Mouse (Mus musculus) heart, embryonic 14.5 days (tissue): Measurements from ENCODE around the gene Pate2. TPM values are rescaled to one million over a fixed set of nuclear protein-coding genes. Genes with fewer than 3 reads are reported as not detected.

Experiments
- ATAC-seq: fragments of 200-750 bp; cut with Nextera tagmentation; 2 replicates; pipeline ENCODE4 v1.8.0; 2017; ENCODE audit warnings: low read depth, moderate TSS enrichment; ENCODE audit not compliant: insufficient number of reproducible peaks, insufficient read depth, low FRiP score
- H3K27ac ChIP-seq, 2 experiments: fragments of 200-500 bp in 1 of 2; fragments of 300-500 bp in 1 of 2; sonication (generic) in 1 of 2; replicated peaks in 1 of 2; 2 replicates each; pipeline ENCODE4 v1.5.1; 2012 to 2014; ENCODE audit warnings: low read depth in 2 of 2, low read length in 2 of 2, control low read depth in 1 of 2, mild to moderate bottlenecking in 1 of 2, mixed read lengths in 1 of 2; ENCODE audit not compliant: control insufficient read depth in 1 of 2, insufficient read depth in 1 of 2
- H3K27me3 ChIP-seq: fragments of 300-500 bp; sonication (generic); 2 replicates; pipeline ENCODE4 v1.6.1; 2014; ENCODE audit warnings: mild to moderate bottlenecking, low read length, control low read depth; ENCODE audit not compliant: control insufficient read depth, insufficient read depth
- H3K36me3 ChIP-seq: fragments of 300-500 bp; sonication (generic); 2 replicates; pipeline ENCODE4 v1.6.1; 2014; ENCODE audit warnings: mild to moderate bottlenecking, control low read depth, low read length, mixed read lengths; ENCODE audit not compliant: control insufficient read depth, insufficient read depth
- H3K4me1 ChIP-seq, 2 experiments: fragments of 200-500 bp in 1 of 2; fragments of 300-500 bp in 1 of 2; sonication (generic) in 1 of 2; 2 replicates each; pipeline ENCODE4 v1.6.1; 2012 to 2014; ENCODE audit warnings: low read length in 2 of 2, control low read depth in 1 of 2, mixed read lengths in 1 of 2; ENCODE audit not compliant: control insufficient read depth in 2 of 2, insufficient read depth in 2 of 2
- H3K4me2 ChIP-seq: fragments of 300-500 bp; sonication (generic); 2 replicates; pipeline ENCODE4 v1.6.1; 2014; ENCODE audit warnings: mild to moderate bottlenecking, low read length
- H3K4me3 ChIP-seq, 2 experiments: fragments of 200-500 bp in 1 of 2; fragments of 300-500 bp in 1 of 2; sonication (generic) in 1 of 2; 2 replicates each; pipeline ENCODE4 v1.5.1; 2012 to 2014; ENCODE audit warnings: low read length in 2 of 2, mild to moderate bottlenecking in 2 of 2, control low read depth in 1 of 2, low read depth in 1 of 2, moderate library complexity in 1 of 2; ENCODE audit not compliant: control insufficient read depth in 1 of 2, insufficient read depth in 1 of 2
- H3K9ac ChIP-seq: fragments of 300-500 bp; sonication (generic); 2 replicates; pipeline ENCODE4 v1.6.1; 2014; ENCODE audit warnings: mild to moderate bottlenecking, low read length
- H3K9me3 ChIP-seq: fragments of 300-500 bp; sonication (generic); 2 replicates; pipeline ENCODE4 v1.6.1; 2016; ENCODE audit warnings: low read length, control low read depth; ENCODE audit not compliant: control insufficient read depth
- WGBS: fragments of 180-500 bp; shearing (Covaris S2); extraction: QIAGEN DNeasy Blood & Tissue Kit; methylation state at CpG from one replicate; pipeline ENCODE4 v1.1.7; 2014; 5-methylcytosine and 5-hydroxymethylcytosine counted together
- polyA plus RNA-seq: library from polyadenylated mRNA; unstranded; fragments of >200 nt; fragmentation: Nextera tagmentation; extraction: Ambion mirVana; gene quantifications from 2 replicates; pipeline ENCODE4 v1.2.1, GENCODE M21; 2014

Gene Pate2
- polyA plus RNA-seq, 1 experiment from 2014 or later = 0.28 TPM

DNA sequence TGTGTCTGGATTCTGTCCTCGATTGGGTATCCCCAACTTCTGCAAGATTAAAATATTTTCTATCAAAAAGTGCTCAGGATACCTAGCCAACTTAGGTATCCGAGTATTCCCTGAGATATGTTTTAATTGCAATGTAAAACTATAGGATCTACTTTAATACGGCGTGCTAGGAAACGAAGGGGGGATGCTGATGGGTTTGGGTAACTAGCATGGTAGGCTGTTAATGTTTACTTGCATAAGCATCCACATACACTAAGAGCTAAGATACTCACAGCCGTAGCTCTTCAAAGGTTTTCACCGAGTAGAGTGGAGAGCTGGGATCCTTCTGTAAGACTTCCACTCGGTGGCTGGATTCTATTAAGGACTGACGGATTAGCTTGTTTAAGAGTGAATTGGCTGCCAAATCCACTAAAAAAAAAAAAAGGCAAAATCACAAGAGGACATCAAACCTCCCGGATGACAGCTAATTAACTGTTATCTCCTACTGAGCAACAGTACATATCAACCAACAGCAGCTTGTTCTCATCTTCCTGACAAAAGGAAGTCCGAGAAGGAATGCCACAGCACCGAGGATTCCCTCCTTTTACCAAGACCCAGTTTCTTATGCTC, 13.5 kb upstream of the Pate2 start:
- ATAC-seq = no peak
- 46% methylated on average over 12 of the region's 12 CpGs for WGBS
- H3K9me3 ChIP-seq = no peaks in the 10 kb centered on the region

DNA sequence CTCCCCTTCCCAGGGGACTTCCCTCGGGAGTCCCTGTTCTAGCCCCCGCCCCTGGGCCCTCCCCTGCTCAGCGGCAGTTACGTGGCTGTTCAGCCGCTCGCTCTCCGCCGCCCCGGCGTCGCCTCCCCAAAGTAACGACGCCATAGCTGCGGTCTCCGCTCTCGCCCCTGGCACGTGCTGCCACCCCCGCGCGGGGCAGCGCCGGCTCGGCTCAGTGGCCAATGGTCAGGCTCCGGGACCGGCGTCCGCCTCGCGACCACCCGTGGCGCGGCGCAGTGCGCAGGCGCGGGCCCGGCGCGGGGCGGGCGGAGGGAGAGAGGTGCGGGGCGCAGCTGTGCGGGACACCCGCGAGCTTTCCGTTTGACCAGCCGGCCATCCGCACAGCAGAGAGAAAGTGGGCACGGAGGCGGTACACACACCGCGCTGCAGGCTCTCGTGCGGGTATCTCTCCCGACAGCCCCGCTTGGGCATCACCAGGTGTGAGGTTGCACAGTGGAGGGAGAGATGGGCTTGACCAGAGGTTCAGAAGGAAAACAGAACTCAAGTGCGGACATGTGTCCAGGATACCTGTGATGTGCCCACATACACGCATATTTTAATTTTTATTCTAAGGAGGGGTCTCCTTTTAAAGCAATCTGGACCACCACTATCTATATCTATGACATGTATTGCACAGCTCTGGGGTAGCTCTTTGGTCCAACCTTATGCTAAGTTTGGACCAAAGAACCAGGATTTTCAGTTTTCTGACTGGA, 11.7 kb upstream of the Pate2 start, which contains the start of the genes Ddx25 and Pus3:
TSS of gene Ddx25 (minus strand) at position 272 of the 752 bp plus-strand sequence.
TSS of gene Pus3 (plus strand) at position 339 of the 752 bp plus-strand sequence.
- H3K36me3 ChIP-seq = peaks cover 23% of the 10 kb centered on the region
- H3K27ac ChIP-seq = peak within 1 kb of the TSS; percentile 66 to 84
- H3K9ac ChIP-seq = peak within 1 kb of the TSS; percentile 76
- H3K9me3 ChIP-seq = no peaks in the 10 kb centered on the region
- peaks cover 10% of the 10 kb centered on the region for H3K27me3 ChIP-seq
- peak within 1 kb of the TSS; percentile 83 for H3K4me3 ChIP-seq
- peak; percentile 61 for ATAC-seq
- H3K4me1 ChIP-seq = peaks cover 11 to 20% of the 10 kb centered on the region in 2 experiments
- under 1% methylated on average over 58 of the region's 59 CpGs for WGBS
- H3K4me2 ChIP-seq = peak within 1 kb of the TSS; percentile 99

More for the DNA sequence above, 13.5 kb upstream of the Pate2 start:
- no peak overlapping the region for H3K27ac ChIP-seq
- H3K9ac ChIP-seq = no peak overlapping the region
- no peak overlapping the region for H3K4me2 ChIP-seq
- peaks cover 8% of the 10 kb centered on the region for H3K36me3 ChIP-seq
- H3K4me1 ChIP-seq = peaks cover 11 to 23% of the 10 kb centered on the region in 2 experiments
- no peak overlapping the region for H3K4me3 ChIP-seq
- peaks cover 10% of the 10 kb centered on the region for H3K27me3 ChIP-seq

DNA sequence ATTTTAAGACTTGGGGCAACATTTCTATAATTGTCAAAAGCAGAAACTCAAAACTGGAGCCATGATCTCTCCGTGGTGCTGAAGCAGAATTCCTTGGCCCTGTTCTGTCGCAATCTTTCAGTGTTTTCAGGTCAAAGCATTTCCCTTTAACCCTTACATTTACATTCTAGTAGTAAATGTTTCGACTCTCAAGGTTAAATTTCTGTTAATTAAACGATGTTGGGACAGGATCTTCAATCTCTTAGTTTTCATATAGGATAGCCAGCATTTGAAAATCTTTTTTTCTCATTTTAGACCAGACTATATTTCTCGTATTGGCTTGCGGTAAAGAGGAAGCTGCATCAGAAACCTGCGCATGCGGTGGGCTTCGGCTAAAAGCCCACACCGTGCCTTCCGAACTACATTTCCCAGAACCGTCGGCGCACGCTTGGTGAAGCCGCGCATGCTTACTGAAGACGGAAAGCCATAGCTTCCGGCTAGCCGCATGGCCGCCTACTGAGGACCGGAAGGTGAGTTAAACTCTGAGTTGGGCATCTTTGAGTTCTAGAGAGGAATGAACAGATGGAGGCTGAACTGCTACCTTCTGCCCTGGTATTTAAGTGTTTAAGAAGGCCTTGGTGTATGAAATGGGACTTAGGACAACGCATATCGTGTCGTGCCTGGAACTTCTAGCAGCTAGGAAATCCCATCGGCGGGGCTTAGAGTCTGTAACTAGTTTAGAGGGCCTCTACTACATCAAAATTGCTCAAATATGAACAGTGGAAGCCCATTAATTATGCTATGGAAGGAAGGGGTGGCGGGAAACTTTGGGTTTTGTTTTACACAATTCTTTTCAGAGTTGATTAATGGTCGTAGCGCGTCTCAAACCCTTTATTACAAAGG, 10.8 kb upstream of the Pate2 start:
- ATAC-seq = peak; percentile 68; the same call in 1 of the 2 replicates
- H3K9ac ChIP-seq = peak overlapping the region; percentile 76
- H3K4me3 ChIP-seq = peak overlapping the region; percentile 83
- 3% methylated on average over 31 of the region's 31 CpGs for WGBS
- H3K27me3 ChIP-seq = peaks cover 10% of the 10 kb centered on the region
- H3K9me3 ChIP-seq = no peaks in the 10 kb centered on the region
- peaks cover 6 to 15% of the 10 kb centered on the region in 2 experiments; a peak in 3 of 4 replicates for H3K4me1 ChIP-seq
- peak overlapping the region; percentile 66 to 84 for H3K27ac ChIP-seq
- H3K4me2 ChIP-seq = peak overlapping the region; percentile 99
- H3K36me3 ChIP-seq = peaks cover 27% of the 10 kb centered on the region

DNA sequence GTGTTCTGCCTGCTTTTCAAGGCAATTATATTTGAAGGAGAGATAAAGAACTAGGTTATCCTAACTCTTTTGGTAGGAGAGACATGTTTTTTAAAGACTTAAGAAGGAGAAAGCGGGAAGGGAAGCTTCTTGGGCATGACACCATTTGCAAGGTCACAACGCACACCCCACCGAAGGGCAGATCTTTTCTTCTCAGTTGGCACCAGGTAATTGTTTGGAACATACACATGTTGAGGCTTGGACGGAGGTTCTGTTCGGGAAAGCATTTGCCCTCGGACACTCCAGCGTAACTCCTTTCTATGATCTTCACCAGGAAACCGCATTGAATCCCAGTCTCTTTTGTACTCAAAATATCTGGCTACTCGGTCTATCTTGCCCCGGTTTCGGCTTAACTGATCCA, 9.0 kb upstream of the Pate2 start:
- Histone ChIP-seq H3K4me1 (peaks cover 6 to 22% of the 10 kb centered on the region in 2 experiments; a peak in 3 of 4 replicates), H3K9ac (no peak overlapping the region), H3K4me2 (no peak overlapping the region), H3K36me3 (peaks cover 39% of the 10 kb centered on the region), H3K9me3 (no peaks in the 10 kb centered on the region), H3K4me3 (no peak overlapping the region), H3K27ac (no peak overlapping the region), H3K27me3 (peaks cover 10% of the 10 kb centered on the region)
- WGBS = 94% methylated on average over 11 of the region's 11 CpGs
- ATAC-seq = no peak

DNA sequence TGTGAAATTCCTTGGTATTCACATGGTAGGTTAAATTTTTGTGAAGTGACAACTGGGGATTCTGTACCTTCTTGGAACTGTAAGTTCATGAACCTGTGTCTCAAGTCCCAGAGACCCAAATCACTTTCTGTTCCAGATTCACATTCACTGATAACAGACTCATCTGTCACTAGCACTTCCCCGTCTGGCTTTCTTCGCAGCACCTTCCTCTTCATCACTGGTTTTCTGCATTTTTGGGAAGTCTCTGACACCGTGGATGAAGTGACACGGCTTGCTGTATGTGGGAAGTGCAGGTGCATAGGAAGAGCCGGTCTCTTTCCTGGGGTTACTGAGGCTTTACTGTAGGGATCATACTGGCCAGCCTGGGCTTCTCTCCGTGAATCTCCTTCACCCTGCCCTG, 8.5 kb upstream of the Pate2 start:
- Histone ChIP-seq H3K4me2 (no peak overlapping the region), H3K27me3 (peaks cover 9% of the 10 kb centered on the region), H3K27ac (no peak overlapping the region), H3K4me3 (no peak overlapping the region), H3K4me1 (peaks cover 6 to 22% of the 10 kb centered on the region in 2 experiments; a peak in 3 of 4 replicates), H3K36me3 (peaks cover 44% of the 10 kb centered on the region), H3K9ac (no peak overlapping the region), H3K9me3 (no peaks in the 10 kb centered on the region)
- ATAC-seq = no peak
- 82% methylated on average over 6 of the region's 6 CpGs for WGBS

DNA sequence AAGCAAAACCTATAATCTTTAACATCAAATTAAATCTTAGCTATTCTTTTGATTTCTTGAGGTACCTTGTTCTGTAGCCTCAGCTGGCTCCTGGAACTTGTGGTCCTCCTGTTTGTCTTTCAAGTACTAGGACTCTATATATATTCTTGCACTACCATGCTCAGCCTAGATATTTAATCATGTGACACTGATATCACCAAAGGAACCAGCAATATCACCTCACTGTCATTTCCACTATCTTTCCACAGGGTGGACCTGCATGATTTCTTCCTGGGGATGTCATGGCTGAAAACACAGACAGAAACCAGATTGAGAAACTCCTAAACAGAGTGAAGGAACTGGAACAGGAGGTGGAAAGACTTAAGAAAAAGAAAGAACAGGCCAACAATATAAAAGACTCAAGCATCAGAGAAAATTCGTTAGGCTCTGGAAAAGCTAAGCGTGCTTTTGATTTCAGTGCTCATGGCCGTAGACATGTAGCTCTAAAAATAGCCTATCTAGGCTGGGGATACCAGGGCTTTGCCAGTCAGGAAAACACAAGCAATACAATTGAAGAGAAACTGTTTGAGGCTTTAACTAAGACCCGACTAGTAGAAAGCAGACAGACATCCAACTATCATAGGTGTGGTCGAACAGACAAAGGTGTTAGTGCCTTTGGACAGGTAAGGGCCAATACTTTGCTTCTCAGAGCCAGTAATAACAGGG, 5.4 kb upstream of the Pate2 start:
- no peaks in the 10 kb centered on the region for H3K27me3 ChIP-seq
- peak overlapping the region; percentile 88 to 92 for H3K27ac ChIP-seq
- peak overlapping the region; percentile 43 for H3K4me2 ChIP-seq
- WGBS = 31% methylated on average over 5 of the region's 5 CpGs
- no peak overlapping the region; a peak in 1 of 4 replicates for H3K4me3 ChIP-seq
- peaks cover 0 to 25% of the 10 kb centered on the region in 2 experiments; a peak in 3 of 4 replicates for H3K4me1 ChIP-seq
- H3K9ac ChIP-seq = peak overlapping the region; percentile 45; the same call in 1 of the 2 replicates
- ATAC-seq = peak; percentile 66; the same call in 1 of the 2 replicates
- H3K36me3 ChIP-seq = peaks cover 63% of the 10 kb centered on the region
- no peaks in the 10 kb centered on the region for H3K9me3 ChIP-seq
